Mouse (Mus musculus) Patski (cell line): ENCODE results near the gene Tmem126a. TPM values are rescaled to one million over a fixed set of nuclear protein-coding genes. Genes with fewer than 3 reads are reported as not detected.
A peak's percentile ranks its signal among the peaks of the same experiment; 100 is the strongest.

Experiments used
- ATAC-seq: fragments of 100-300 bp; one replicate; pipeline ENCODE4 v1.8.0; 2021
- CTCF ChIA-PET: fragments of 350-600 bp; sonication (Branson Sonifier 250); formaldehyde crosslinking; loops from one replicate; lab custom pipeline; 2022; ENCODE audit warnings: inconsistent platforms; lab: Charles Lee
- POLR2A ChIA-PET: fragments of 350-600 bp; sonication (Branson Sonifier 250); formaldehyde crosslinking; loops from one replicate; lab custom pipeline; 2022; ENCODE audit warnings: antibody characterized with exemption, inconsistent platforms; lab: Charles Lee
- DNase-seq: peaks from one replicate; pipeline ENCODE4 v3.0.0-alpha.2; 2011; ENCODE audit warnings: low read depth, low spot score
- H3K27me3 ChIP-seq: fragments of 371-371 bp; one replicate; pipeline ENCODE4 v1.5.1; 2021
- CTCF ChIP-seq: fragments of 100-300 bp; IDR thresholded peaks from one replicate; pipeline ENCODE4 v1.5.1; 2021
- in situ Hi-C: fragments of 300-500 bp; cut with MboI; formaldehyde crosslinking; loops from 3 replicates; pipeline ENCODE4 v1.11.1; 2018; ENCODE audit warnings: low pct_unique_long_range_greater_than_20kb, mixed read lengths
- polyA plus RNA-seq: library from polyadenylated mRNA; unstranded; gene quantifications from one replicate; pipeline ENCODE4 v1.2.3, GENCODE M21; 2021

The Tmem126a gene
- 82.5 TPM for polyA plus RNA-seq

DNA sequence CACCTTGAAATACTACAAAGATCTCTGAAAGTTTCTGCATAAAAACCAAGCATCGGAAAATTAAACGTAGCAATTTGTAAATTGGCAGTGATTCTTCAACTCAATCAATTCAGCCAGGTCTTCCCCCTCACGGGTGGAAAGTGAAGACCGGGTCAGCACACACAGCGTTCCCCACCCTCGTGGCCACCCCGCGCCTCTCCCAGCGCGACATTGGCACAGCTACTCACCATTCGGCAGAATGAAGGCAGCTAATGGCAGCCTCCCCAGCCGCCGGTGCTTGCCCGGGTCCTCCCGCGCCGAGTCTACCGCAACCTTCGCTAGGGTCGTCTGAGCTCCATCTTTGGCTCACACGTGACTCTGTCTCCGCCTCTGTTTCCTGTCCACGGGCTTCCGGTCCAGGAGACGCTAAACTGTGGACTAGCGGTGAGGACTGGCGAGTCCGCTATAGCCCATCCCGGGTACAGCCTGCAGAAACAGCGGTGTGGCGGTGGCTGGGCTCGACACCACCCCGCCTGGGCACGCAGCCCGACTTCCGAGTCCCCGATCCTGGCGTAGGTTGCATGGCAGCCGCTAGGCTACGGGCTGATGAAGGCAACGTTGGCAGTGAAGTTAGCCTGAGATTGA, at the start of gene Tmem126a:
Tmem126a (minus strand) TSS at position 385 of the 624 bp plus-strand sequence.
- ChIA-PET CTCF (interaction anchor here (1.1 to 1.8 kb wide), 2 partner anchors 9 to 10 kb away, joined by 4 read pairs; no protein-coding TSS in a partner anchor), POLR2A (interaction anchor here (0.9 to 1.9 kb wide), 2 partner anchors 13 to 262 kb away, joined by 3 to 9 read pairs; partner anchors contain the start of gene Crebzf)
- ATAC-seq (peak; percentile 91), DNase-seq (no peak)
- TF ChIP-seq CTCF, result no peak
- no peaks in the 10 kb centered on the region for H3K27me3 ChIP-seq
- in situ Hi-C loops, result no loop called here

DNA sequence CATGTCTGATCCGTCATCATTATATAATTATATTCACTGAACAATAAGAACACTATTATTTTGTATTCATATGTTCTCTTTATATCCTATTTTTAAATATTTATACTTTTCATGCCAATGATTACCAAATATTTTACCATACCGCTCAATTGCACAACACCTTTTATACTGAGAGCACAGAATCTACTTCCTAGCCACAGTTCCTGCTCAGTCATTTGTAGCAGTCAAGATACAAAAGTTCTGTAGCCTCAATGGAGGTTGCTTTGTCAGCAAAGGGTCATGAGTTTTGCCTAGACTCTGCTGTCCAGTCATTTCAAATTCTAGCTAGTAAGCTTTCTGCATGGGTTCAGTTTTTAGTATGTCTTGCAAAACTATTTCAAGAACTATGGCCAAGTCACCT, 25.6 kb upstream of the Tmem126a start:
- no peak for ATAC-seq
- TF ChIP-seq CTCF, result no peak

DNA sequence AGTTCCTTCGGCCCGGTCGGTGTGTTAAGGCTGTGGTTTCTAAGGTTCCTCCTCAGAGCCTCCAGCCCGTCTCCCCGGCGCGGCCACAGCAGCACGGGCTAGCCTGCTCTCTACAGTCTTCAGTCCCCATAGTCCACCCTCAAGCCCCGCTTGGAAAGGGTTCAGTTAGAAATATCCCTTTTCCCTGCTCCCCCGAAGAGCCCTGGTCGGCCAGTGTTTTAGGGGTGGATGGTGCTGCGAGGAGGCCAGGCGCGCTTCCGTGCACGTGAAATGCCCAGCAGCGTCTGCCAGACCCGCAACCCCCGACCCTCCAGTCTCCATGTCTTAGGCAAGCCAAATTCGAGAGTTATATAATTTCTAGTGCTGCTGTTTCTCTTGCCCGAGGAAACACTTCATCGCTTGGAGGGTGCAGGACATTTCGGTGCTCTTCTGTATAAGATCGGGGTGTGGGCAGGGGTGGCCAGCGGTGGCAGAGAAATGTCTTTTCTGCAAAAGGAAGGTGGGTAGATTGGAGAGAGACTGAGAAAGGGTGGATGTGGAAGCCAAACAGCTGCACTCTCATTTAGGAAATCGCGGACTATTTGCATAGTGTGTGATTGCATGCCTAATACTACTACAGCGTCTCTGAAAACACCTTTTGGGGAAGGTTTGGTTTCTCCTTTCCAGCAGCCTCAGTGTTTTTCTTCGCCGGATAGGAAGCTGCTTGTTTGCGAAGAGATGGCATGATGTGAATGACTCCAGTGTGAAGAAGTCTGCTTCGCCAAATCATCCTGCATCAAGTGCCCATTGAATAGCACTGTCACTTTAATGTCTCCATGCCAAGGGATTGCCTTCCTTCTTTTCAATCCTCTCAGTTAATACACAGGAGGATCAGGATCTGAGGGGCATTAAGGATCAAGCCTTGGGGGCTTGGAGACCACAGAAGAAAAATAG, 19.6 kb upstream of the Tmem126a start, which contains the start of gene Dlg2:
Dlg2 (plus strand) TSS at position 360 of the 933 bp plus-strand sequence.
- DNase-seq, result no peak
- in situ Hi-C loops, result no loop called here
- POLR2A ChIA-PET, result no interaction called here
- ATAC-seq, result peak; percentile 40
- H3K27me3 ChIP-seq, result peaks cover 7% of the 10 kb centered on the region
- no peak for TF ChIP-seq CTCF
- CTCF ChIA-PET, result no interaction called here

More for the DNA sequence above, 25.6 kb upstream of the Tmem126a start:
- peaks cover 7% of the 10 kb centered on the region for H3K27me3 ChIP-seq
- in situ Hi-C loops, result no loop called here
- CTCF ChIA-PET, result interaction anchor here (1.1 kb wide), 1 partner anchor 10 kb away, joined by 3 read pairs; no protein-coding TSS in a partner anchor
- POLR2A ChIA-PET, result no interaction called here
- no peak for DNase-seq

DNA sequence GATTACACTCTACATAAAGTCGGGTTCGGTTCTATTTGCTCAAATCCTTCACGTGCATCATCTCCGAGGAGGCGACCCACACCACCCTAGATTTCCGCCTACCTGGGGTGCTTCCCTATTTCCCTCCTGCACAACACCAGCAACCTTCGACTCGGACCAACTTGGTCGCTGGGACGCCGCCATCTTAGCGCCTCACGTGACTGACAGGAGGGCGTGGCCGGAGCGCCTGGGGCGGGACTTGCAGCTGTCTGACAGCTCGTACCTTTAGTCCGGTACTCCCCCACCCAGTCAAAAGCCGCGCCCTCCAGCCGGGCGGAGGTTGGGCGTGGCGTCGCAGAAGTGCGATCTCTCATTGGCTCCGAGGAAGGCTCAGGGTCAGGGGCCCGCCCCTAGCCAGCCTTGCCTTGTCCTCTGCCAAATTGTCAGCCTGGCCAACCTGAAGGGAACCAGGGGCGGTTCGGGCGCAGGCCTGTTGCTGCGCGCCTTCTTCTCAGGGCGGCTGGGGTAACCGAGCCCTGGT, 18.8 kb upstream of the Tmem126a start, which contains the start of gene Tmem126b:
Tmem126b (minus strand) TSS at position 209 of the 520 bp plus-strand sequence.
- H3K27me3 ChIP-seq, result peaks cover 7% of the 10 kb centered on the region
- CTCF ChIA-PET, result no interaction called here
- POLR2A ChIA-PET, result no interaction called here
- DNase-seq (peak; percentile 87), ATAC-seq (peak; percentile 100)
- no peak for TF ChIP-seq CTCF
- in situ Hi-C loops, result no loop called here

DNA sequence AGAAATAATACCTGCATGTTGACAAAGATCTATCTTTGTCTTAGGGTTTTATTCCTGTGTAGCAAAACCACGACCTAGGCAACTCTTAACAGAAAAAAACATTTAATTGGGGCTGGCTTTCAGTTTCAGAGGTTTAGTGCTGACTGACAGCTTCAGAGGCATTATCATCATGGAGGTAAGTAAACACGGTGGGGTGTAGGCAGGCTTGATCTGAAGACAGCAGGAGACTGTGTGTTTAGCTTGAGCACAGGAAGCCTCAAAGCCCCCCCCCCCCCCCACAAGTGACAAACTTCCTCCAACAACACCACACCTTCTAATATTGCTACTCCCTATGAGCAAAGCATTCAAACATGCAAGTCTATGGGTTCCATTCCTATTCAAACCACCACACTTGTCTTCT, 16.5 kb upstream of the Tmem126a start:
- no peaks in the 10 kb centered on the region for H3K27me3 ChIP-seq
- in situ Hi-C loops, result no loop called here
- ChIA-PET CTCF (no interaction called here), POLR2A (no interaction called here)
- ATAC-seq, result no peak
- no peak for TF ChIP-seq CTCF
- no peak for DNase-seq

DNA sequence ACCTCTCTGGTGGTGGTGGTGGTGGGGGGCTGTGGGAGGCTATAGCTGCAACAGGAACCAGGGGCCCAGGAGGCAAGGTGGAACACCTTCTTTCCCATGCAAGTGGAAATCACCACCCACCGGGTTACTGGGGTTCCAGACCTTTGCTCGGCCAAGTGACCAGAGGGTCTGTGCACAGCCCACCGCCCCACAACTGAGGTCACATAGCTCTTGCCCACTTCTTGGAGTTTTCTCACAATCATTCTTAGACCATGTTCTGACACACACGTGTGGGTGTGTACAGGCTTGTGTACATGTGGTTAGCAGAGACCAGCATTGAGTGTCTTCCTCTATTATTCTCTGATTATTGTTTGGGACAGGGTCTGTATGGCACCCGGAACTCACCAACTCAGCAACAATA, 4.4 kb upstream of the Tmem126a start:
- no peak for DNase-seq
- POLR2A ChIA-PET, result interaction anchor here (1.9 kb wide), 1 partner anchor 18 kb away, joined by 5 read pairs; the partner anchor contains the start of gene Crebzf
- no peak for ATAC-seq
- in situ Hi-C loops, result no loop called here
- H3K27me3 ChIP-seq, result no peaks in the 10 kb centered on the region
- CTCF ChIA-PET, result no interaction called here
- TF ChIP-seq CTCF, result no peak

DNA sequence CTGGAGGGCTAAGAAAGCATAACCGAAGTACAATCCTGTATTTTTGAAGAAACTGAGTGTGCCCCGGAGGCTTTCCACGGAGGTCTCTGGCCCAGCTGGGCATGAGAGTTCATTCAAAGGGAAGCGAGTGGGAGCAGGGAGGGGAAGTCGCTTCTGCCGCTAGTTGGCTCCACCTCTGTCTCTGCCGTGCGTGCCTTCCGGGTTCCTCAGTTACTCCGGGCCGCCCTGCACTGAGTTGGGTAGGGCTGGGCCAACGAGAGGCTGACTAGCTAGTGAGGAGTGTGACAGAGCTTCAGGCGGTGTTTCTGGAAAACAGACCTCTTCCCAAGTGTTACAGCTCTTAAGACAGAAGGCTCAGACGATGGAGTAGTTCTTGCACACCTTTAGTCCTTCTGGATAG, 3.9 kb upstream of the Tmem126a start:
- ATAC-seq, result no peak
- CTCF ChIA-PET, result no interaction called here
- POLR2A ChIA-PET, result interaction anchor here (1.9 kb wide), 1 partner anchor 17 kb away, joined by 5 read pairs; the partner anchor contains the start of gene Crebzf

DNA sequence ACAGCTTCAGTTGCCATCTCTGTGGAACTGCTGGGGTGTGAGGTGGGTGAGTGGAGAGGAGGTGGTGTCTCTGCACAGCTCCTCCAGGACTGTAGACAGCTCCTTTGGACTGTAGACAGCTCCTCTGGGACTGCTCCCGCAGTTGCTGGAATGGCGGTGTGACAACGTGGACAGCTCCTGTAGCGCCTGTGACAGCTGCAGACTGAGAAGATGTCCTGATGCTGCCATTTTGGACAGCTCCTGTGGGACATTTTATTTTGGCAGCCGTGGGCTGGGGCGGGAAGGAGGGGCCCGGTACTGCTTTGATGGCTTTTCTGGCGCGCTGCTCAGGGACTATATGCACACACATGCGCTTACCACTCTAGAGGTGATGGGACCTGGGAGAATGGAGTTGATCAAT, 3.3 kb upstream of the Tmem126a start:
- in situ Hi-C loops, result no loop called here
- H3K27me3 ChIP-seq, result no peaks in the 10 kb centered on the region
- CTCF ChIA-PET, result no interaction called here
- no peak for ATAC-seq
- no peak for TF ChIP-seq CTCF
- no peak for DNase-seq
- POLR2A ChIA-PET, result interaction anchor here (1.9 kb wide), 1 partner anchor 17 kb away, joined by 5 read pairs; the partner anchor contains the start of gene Crebzf

More for the DNA sequence above, 3.9 kb upstream of the Tmem126a start:
- DNase-seq, result no peak
- H3K27me3 ChIP-seq, result no peaks in the 10 kb centered on the region
- in situ Hi-C loops, result no loop called here
- no peak for TF ChIP-seq CTCF

DNA sequence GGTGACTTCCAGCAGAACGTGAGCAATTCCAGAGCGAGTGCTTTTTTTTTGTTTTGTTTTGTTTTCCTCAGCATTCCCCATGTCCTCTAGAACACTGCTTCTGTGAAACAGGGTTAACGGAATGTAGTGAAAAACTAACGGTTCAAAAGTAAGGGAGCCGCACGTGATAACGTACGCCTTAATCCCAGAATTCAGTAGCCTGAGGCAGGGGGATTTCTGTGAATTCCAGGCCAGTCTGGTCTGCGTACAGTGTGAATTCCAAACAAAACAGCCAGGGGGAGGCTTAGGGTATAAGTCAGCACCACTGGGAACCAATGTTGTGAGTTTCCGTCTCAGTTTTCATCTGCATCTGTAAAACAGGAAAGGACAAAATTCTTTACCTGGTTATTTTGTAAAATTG, 488 bp upstream of the Tmem126a start:
- ATAC-seq, result peak; percentile 4
- in situ Hi-C loops, result no loop called here
- no peak for TF ChIP-seq CTCF
- DNase-seq, result no peak
- ChIA-PET CTCF (no interaction called here), POLR2A (interaction anchor here (1.9 kb wide), 1 partner anchor 14 kb away, joined by 9 read pairs; the partner anchor contains the start of gene Crebzf)
- H3K27me3 ChIP-seq, result no peaks in the 10 kb centered on the region
